Mouse (Mus musculus) olfactory bulb, adult 2 months (tissue): ENCODE measurements around the gene Gm10300.

Experiments used
- CTCF ChIP-seq: fragments of 200-500 bp; IDR thresholded peaks from 2 replicates; pipeline ENCODE4 v1.5.1; 2012; ENCODE audit warnings: low read depth, mild to moderate bottlenecking, low read length, moderate library complexity; ENCODE audit not compliant: insufficient read depth
- POLR2A ChIP-seq: fragments of 200-500 bp; IDR thresholded peaks from 2 replicates; pipeline ENCODE4 v1.6.1; 2012; ENCODE audit warnings: mild to moderate bottlenecking, low read depth, low read length, moderate library complexity; ENCODE audit not compliant: insufficient read depth

DNA sequence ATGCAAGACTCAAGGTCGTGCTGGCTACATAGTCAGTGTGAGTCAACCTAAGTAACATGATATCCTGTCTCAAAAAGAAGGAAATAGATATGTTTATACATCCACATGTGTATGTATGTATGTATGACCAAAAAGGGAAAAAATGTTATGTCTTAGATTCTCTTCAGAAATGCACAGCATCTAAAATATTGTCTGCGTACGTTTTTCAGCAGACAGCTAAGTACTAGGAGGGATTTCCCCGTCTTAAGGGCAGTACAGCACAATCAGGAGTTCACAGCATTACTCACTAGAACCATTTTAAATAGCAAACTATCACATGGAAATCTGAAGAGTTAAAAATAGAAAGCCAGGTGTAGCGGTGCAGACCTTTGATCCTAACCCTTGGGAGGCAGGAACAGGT is 37.4 kb upstream of the Gm10300 start:
- TF ChIP-seq CTCF (no peak), POLR2A (no peak)
